Mouse (Mus musculus): ENCODE data around the gene Mup15. TPM values are rescaled to one million over a fixed set of nuclear protein-coding genes. Genes with fewer than 3 reads are reported as not detected.
"Not testable (repeated sequence)": the region's sequence is repeated elsewhere in the genome, so short reads cannot be mapped to it uniquely, and the experiment has no call there.

The Mup15 gene
- 1.2 and 280 TPM in 2 replicates for total RNA-seq (2014; rRNA removed)
- 33.8 and 62.2 TPM in 2 replicates for polyA plus RNA-seq (2012; rRNA removed)

GRCm38 (mm10) chr4:61439643-61440042 lies at the start of gene Mup15:
Gene Mup15, minus strand, starts transcription at chr4:61439743.
- H3K36me3 ChIP-seq (ENCODE audit: control insufficient read depth, insufficient read depth, low read length); DNase-seq (ENCODE audit: extremely low read depth, low read depth, low spot score); H3K9ac ChIP-seq (ENCODE audit: low read depth, low read length); H3K27me3 ChIP-seq (ENCODE audit: control insufficient read depth, insufficient read depth, low read length); H3K27ac ChIP-seq (replicated peaks; ENCODE audit: insufficient read depth, low read depth, low read length); H3K4me3 ChIP-seq (ENCODE audit: insufficient read depth, low read depth, low read length); H3K79me2 ChIP-seq (ENCODE audit: control insufficient read depth, insufficient read depth, low read length); H3K4me1 ChIP-seq (ENCODE audit: control insufficient read depth, insufficient read depth, low read length): not testable (repeated sequence)
- WGBS = no CpG with 5 or more reads among the region's 4 CpGs

Other genes starting within 250 kb of the Mup15 start
- 1.3 TPM in 1 of 2 replicates, not detected in the other for gene Mup13, start 211.5 kb downstream of the Mup15 start, total RNA-seq (2014; rRNA removed)
- 0.43 and 0.81 TPM in 2 replicates for gene Mup13, start 211.5 kb downstream of the Mup15 start, polyA plus RNA-seq (2012; rRNA removed)
- gene Mup14, start 135.7 kb downstream of the Mup15 start, total RNA-seq (2014; rRNA removed) = 403 and 2,360 TPM in 2 replicates
- 1,344 and 1,480 TPM in 2 replicates for gene Mup14, start 135.7 kb downstream of the Mup15 start, polyA plus RNA-seq (2012; rRNA removed)
- 1.0 and 75.7 TPM in 2 replicates for gene Mup16, start 79.8 kb upstream of the Mup15 start, total RNA-seq (2014; rRNA removed)
- gene Mup16, start 79.8 kb upstream of the Mup15 start, polyA plus RNA-seq (2012; rRNA removed) = 23.9 and 42.9 TPM in 2 replicates
- 0.34 and 154 TPM in 2 replicates for gene Mup17, start 156.1 kb upstream of the Mup15 start, total RNA-seq (2014; rRNA removed)
- gene Mup17, start 156.1 kb upstream of the Mup15 start, polyA plus RNA-seq (2012; rRNA removed) = 15.8 and 25.5 TPM in 2 replicates
- 1.7 TPM in 1 of 2 replicates, not detected in the other for gene Mup18, start 234.4 kb upstream of the Mup15 start, total RNA-seq (2014; rRNA removed)
- 0.91 and 1.7 TPM in 2 replicates for gene Mup18, start 234.4 kb upstream of the Mup15 start, polyA plus RNA-seq (2012; rRNA removed)